Mouse (Mus musculus): Measurements from ENCODE around the gene Suz12.
"Not testable (repeated sequence)": the region's sequence is repeated elsewhere in the genome, so short reads cannot be mapped to it uniquely, and the experiment has no call there.

The Suz12 gene

GRCm38 (mm10) chr11:79992035-79992591 is 793 bp upstream of the Suz12 start:
- peak in 1 of 2 experiments; percentile 6 for DNase-seq (ENCODE audit: low spot score in 2 of 2)

DNA sequence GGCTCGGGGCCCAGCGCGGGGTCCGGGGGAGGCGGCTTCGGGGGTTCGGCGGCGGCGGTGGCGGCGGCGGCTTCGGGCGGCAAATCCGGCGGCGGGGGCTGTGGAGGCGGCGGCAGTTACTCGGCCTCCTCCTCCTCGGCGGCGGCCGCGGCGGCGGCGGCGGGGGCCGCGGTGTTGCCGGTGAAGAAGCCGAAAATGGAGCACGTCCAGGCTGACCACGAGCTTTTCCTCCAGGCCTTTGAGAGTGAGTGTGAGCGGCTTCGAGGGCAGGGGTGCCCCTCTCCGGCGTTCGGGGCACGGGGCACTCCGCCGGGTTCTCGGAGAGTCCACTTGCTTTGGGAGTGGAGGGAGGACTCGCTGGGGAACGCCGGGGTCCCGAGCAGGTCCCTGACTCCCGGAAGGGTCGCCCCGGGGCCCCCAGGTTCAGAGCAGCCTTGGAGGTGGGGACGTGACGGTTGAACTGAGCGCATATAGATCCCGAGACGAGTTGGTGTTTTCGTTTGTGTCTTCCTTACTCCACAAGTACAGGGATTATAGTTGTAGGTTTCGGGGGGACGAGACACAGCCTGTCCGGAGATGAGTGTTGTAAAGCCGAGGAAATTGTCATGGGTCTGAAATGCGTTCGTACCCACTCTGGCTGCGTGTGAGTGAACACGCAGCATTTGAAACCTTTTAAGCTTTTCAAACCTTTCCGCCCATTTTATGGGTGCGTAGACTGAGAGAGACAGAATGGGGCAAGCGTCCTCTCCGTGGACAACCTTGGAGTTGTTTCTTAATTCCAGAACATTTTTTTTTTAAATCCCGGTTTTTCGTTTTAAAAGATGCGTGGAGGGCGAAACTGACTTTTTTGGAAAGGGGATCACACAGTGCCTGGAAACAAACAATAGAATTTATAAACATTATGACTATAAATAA is 707 bp downstream of the Suz12 start:
- no peak for DNase-seq (ENCODE audit: low spot score in 2 of 2)

DNA sequence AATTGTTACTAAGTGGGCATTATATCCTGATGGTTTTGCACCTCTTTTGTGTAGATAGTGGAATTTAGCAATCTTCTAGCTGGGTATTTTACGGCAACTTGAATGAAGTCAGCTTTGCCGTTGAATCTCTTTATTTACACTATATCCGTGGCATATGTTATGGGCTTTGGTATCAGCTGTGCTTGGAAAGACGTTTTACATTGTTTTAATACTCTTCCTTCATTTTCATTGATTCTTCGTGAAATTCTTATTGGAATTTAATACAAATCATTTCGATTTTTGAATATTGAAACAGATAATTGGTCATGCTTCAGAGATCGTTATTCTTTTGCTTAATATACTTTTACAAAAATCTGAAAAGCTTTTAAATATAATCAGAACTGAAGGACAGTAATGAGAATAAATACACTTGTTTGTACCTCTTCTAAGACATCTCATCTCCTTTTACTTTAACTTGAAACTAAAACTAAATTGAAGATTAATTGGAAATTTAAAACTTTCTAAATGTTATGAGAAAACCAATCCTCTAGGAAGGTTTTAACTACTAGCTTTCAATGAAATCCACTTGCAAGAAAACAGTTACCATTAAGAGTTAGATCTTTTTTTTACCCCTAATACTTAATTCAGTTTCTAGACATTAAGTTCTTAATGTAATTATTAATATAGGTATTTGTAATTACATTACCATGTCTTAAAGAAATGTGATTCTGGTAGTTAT is 1.5 kb downstream of the Suz12 start:
- DNase-seq (ENCODE audit: low spot score in 2 of 2) = no peak

DNA sequence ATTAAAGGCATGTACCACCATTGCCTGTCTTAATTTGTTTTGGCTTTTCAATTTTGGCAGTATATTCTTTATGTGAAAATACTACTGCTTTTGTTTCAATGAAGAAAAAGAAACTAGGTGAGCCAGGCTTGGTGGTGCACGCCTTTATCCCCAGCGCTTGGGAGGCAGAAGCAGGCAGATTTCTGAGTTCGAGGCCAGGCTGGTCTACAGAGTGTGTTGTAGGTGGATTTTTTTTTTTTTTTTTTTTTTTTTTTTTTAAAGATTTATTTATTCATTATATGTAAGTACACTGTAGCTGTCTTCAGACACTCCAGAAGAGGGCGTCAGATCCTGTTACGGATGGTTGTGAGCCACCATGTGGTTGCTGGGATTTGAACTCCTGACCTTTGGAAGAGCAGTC is 23.6 kb downstream of the Suz12 start:
- DNase-seq (ENCODE audit: low spot score in 2 of 2) = not testable (repeated sequence)

- no peak for DNase-seq (ENCODE audit: low spot score in 2 of 2)
These were observed 26.9 kb downstream of the Suz12 start for GRCm38 (mm10) chr11:80019792-80020191.

- no peak for DNase-seq (ENCODE audit: low spot score in 2 of 2)
These were observed 28.4 kb downstream of the Suz12 start for GRCm38 (mm10) chr11:80021306-80021705.

GRCm38 (mm10) chr11:80037495-80037894 is 44.6 kb downstream of the Suz12 start:
- DNase-seq (ENCODE audit: low spot score in 2 of 2) = no peak

- DNase-seq (ENCODE audit: low spot score in 2 of 2) = peak; percentile 49 to 57
These were observed 49.9 kb downstream of the Suz12 start for GRCm38 (mm10) chr11:80042615-80043418.

GRCm38 (mm10) chr11:80043419-80043817 is 50.5 kb downstream of the Suz12 start:
- DNase-seq (ENCODE audit: low spot score in 2 of 2) = peak; percentile 10 to 25

DNA sequence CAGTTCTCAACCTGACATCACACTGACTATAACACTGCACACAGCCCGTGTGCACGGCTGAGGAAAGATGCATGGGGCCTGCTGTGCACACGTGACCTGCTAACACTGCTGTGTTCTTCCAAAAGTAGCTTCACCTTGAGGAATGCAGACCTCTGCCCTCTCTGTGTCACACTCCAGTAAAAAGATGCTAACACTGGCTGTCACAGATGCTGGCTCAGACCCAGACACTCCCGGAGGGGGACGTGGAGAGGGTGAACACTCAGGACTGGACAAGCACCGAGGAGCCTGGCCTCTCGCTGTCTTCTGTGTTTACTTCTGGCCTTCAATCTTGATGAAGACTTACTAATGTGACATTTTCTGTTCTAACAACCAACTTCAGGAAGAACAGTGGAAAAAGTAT is 54.0 kb downstream of the Suz12 start:
- DNase-seq (ENCODE audit: low spot score in 2 of 2) = no peak

DNA sequence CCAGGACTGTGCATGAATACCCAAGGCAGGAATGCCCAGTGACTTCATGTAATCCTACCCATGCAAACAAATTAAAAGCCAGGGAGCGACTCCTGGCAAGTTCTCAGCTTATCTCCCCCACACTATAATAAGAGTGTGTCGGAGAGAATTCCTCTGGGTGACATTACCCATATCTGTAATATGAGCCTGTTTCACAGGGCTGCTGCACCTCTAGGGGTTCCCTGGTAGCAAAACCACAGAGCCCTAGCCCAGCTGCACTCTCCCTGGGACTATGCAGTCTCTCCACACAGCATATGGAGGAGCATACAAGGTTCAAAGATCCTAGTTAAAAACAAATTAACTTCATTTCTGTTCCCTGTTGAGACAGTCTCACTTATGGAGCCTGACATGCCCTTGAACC is 57.2 kb downstream of the Suz12 start:
- DNase-seq (ENCODE audit: low spot score in 2 of 2) = no peak

GRCm38 (mm10) chr11:80052456-80052855 is 59.5 kb downstream of the Suz12 start:
- no peak for DNase-seq (ENCODE audit: low spot score in 2 of 2)

DNA sequence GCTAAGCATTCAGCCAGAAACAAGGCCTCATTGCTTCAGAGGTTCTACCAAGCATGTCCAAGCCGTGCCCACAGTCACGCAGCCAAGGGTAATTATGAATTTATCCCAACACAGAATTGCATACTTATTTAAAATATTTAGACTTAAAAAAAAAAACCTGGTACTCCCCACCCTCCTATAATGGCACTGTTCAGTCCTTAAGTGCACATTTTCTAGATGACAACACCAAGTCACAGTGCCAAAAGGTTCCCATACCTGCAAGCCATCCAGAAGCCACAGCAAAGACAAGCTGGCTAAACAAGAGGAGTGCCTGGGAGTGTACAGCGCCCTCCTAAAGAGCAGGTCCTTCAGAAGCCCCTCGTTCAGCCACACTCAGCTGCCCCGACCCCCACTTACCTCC is 60.3 kb downstream of the Suz12 start:
- DNase-seq (ENCODE audit: low spot score in 2 of 2) = no peak

DNA sequence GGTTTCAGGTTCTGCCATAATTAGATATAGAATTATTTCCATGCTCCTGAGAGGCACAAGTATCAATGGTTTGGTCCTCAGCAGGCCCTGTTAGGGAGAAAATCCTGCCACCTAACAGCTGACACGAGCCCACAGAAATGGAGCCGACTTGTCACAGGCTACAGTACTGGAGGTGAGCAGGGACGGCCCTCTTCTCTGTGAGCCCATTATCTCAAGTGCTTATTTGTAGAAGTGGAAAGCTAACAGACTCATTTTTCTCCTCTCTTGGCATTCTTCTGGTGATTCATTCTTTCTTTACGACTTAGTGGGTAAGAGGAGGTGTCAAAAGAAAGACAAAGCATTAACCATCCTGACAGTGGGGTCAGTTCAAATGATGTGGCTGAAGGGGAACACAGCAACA is 61.8 kb downstream of the Suz12 start:
- no peak for DNase-seq (ENCODE audit: low spot score in 2 of 2)

GRCm38 (mm10) chr11:80056141-80056540 is 63.2 kb downstream of the Suz12 start:
- no peak for DNase-seq (ENCODE audit: low spot score in 2 of 2)

GRCm38 (mm10) chr11:80062159-80062558 is 69.3 kb downstream of the Suz12 start:
- no peak for DNase-seq (ENCODE audit: low spot score in 2 of 2)

- DNase-seq (ENCODE audit: low spot score in 2 of 2) = not testable (repeated sequence)
These were observed 73.5 kb downstream of the Suz12 start for GRCm38 (mm10) chr11:80066373-80066772.

DNA sequence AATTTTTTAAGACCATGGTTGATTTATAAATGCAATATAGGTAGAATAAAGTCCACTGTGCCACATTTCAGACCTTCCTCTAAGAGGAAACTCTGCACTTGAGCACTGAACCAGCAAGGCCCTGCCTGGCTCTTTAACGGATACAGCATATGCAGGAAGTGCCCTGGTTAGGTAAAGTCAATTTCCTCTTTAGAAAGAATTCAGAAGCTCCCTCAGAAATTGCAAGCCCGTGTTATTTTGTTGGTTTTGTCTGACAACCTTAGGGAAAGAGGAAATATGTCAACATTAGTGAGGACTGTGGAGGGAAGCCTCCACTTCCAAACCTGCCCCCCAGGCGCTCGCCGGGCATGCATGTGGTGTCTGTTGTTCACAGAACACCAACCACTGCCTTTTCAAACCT is 74.7 kb downstream of the Suz12 start:
- DNase-seq (ENCODE audit: low spot score in 2 of 2) = peak; percentile 70 to 78

- DNase-seq (ENCODE audit: low spot score in 2 of 2) = no peak
These were observed 76.9 kb downstream of the Suz12 start for GRCm38 (mm10) chr11:80069815-80070214.

DNA sequence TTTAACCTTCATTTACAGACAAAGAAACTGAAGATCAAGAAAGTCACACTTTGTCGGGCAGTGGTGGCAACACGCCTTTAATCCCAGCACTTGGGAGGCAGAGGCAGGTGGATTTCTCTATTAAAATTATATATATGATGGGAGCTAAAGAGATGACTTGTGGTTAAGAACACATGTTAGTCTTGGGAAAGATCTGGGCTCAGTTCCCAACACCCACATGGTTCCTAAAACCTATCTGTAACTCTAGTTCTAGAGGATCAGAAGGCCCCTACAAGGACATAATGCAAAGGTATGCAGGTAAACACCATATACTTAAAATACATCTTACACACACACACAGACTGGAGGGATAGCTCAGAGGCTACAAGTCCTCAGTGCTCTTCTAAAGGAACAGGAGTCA is 78.1 kb downstream of the Suz12 start:
- DNase-seq (ENCODE audit: low spot score in 2 of 2) = no peak

GRCm38 (mm10) chr11:80072365-80072764 is 79.5 kb downstream of the Suz12 start:
- peak; percentile 40 to 64 for DNase-seq (ENCODE audit: low spot score in 2 of 2)
